In genomic region chr15:94409832-94410231, GRCm38 (mm10) we compare ENCODE assay signal across 10 mouse cellular contexts. TPM values are rescaled to one million over a fixed set of nuclear protein-coding genes. Genes with fewer than 3 reads are reported as not detected.
A peak's percentile ranks its signal among the peaks of the same experiment; 100 is the strongest.
DNase-seq lines count a peak whose midpoint lies in the region; ATAC-seq lines count a peak whose summit lies in the region.
"Had no signal": no experiment of that assay in that cellular context is flagged by ENCODE, and none has a peak within 500 bp of the region (broad histone marks: within the 10 kb centered on the region; RNA-seq: fewer than 3 reads in every experiment).

No protein-coding gene starts in this region.

- H3K36me3 ChIP-seq in neural tube, embryonic 14.5 days (ENCODE audit: control insufficient read depth, insufficient read depth, low read length), result no peaks in the 10 kb centered on the region

- H3K27ac ChIP-seq in neural tube, embryonic 14.5 days (ENCODE audit: low read depth, low read length), result no peak overlapping the region

- no peak overlapping the region for H3K9ac ChIP-seq in neural tube, embryonic 14.5 days (replicated peaks; ENCODE audit: low read depth, low read length)

- no peak overlapping the region for H3K4me2 ChIP-seq in neural tube, embryonic 14.5 days (ENCODE audit: low read depth, low read length)

- H3K4me1 ChIP-seq in neural tube, embryonic 14.5 days (ENCODE audit: control insufficient read depth, insufficient read depth, low read length), result 0 out of 2 replicates have a peak, but pooled peaks cover 3% of the 10 kb centered on the region

- peak; percentile 99 for ATAC-seq in frontal cortex, adult (ENCODE audit: low TSS enrichment)
- peak; percentile 74; the same call in 1 of the 2 replicates for ATAC-seq in neural tube, embryonic 14.5 days (ENCODE audit: low read depth)

- DNase-seq in embryo, embryonic 10 days (ENCODE audit: low spot score), result peak; percentile 26
- DNase-seq in embryo, embryonic 10.5 days (ENCODE audit: low spot score), result no peak
- DNase-seq in left cerebral cortex, adult 18-20 months (ENCODE audit: low spot score in 2 of 2), result peak; percentile 68 to 83
- no peak for DNase-seq in kidney, adult 8-10 months
- no peak for DNase-seq in ovary, postnatal 36 days (ENCODE audit: low spot score)
- DNase-seq in natural killer cell, adult 2 months (ENCODE audit: low spot score in 2 of 2), result no peak
- DNase-seq: lung, postnatal 4 days had no signal

- WGBS in neural tube, embryonic 14.5 days, result 53% methylated on average over 7 of the region's 7 CpGs

- H3K9me3 ChIP-seq in neural tube, embryonic 14.5 days (ENCODE audit: control insufficient read depth, low read length), result no peaks in the 10 kb centered on the region

- H3K4me3 ChIP-seq in neural tube, embryonic 14.5 days (ENCODE audit: low read depth, low read length), result no peak overlapping the region

- H3K27me3 ChIP-seq in neural tube, embryonic 14.5 days (ENCODE audit: control insufficient read depth, insufficient read depth, low read length), result no peaks in the 10 kb centered on the region

RNA-seq across cellular contexts. Expression of gene Adamts20, which starts 55.4 kb away (rescaled TPM):
- total RNA-seq in left cerebral cortex, adult 18-20 months (2021), result 1 to 10 TPM; 6.3 to 7.3 TPM
- 3.8 and 5.6 TPM in 2 replicates for polyA plus RNA-seq in neural tube, embryonic 14.5 days (2014; fragmentation: Nextera tagmentation; extraction: Ambion mirVana)
- polyA plus RNA-seq: small intestine, adult 2 months had no signal

Comparison
In these comparisons a context has a peak if more than half of its experiments do, and no peak if none do; other contexts are left out.
1. DNase-seq: peak in embryo, embryonic 10 days (single experiment) and left cerebral cortex, adult 18-20 months (2 of 2); none in embryo, embryonic 10.5 days (single experiment), kidney, adult 8-10 months (0 of 2), ovary, postnatal 36 days (single experiment) and natural killer cell, adult 2 months (0 of 2).